Mouse (Mus musculus) hindbrain, embryonic 15.5 days (tissue): ENCODE results near the gene Cfap43. TPM values are rescaled to one million over a fixed set of nuclear protein-coding genes. Genes with fewer than 3 reads are reported as not detected.

Experiments used
- ATAC-seq: fragments of 200-750 bp; cut with Nextera tagmentation; 2 replicates; pipeline ENCODE4 v1.8.0; 2017; ENCODE audit warnings: low read depth, moderate number of reproducible peaks, moderate TSS enrichment; ENCODE audit not compliant: low FRiP score
- H3K27ac ChIP-seq: fragments of 300-500 bp; sonication (generic); replicated peaks from 2 replicates; pipeline ENCODE4 v1.5.1; 2015; ENCODE audit warnings: mild to moderate bottlenecking, inconsistent platforms
- H3K27me3 ChIP-seq: fragments of 300-500 bp; sonication (generic); 2 replicates; pipeline ENCODE4 v1.6.1; 2015; ENCODE audit warnings: control low read depth, inconsistent platforms
- H3K36me3 ChIP-seq: fragments of 300-500 bp; sonication (generic); 2 replicates; pipeline ENCODE4 v1.6.1; 2015; ENCODE audit warnings: control low read depth, inconsistent platforms
- H3K4me1 ChIP-seq: fragments of 300-500 bp; sonication (generic); replicated peaks from 2 replicates; pipeline ENCODE4 v1.6.1; 2015; ENCODE audit warnings: control low read depth, inconsistent platforms
- H3K4me2 ChIP-seq: fragments of 300-500 bp; sonication (generic); 2 replicates; pipeline ENCODE4 v1.6.1; 2015; ENCODE audit warnings: moderate library complexity, mild to moderate bottlenecking, inconsistent platforms
- H3K4me3 ChIP-seq: fragments of 300-500 bp; sonication (generic); 2 replicates; pipeline ENCODE4 v1.5.1; 2015; ENCODE audit warnings: mild to moderate bottlenecking, inconsistent platforms
- H3K9ac ChIP-seq: fragments of 300-500 bp; sonication (generic); 2 replicates; pipeline ENCODE4 v1.6.1; 2015; ENCODE audit warnings: inconsistent platforms
- H3K9me3 ChIP-seq: fragments of 300-500 bp; sonication (generic); 2 replicates; pipeline ENCODE4 v1.6.1; 2016; ENCODE audit warnings: control low read depth, inconsistent platforms
- WGBS: fragments of 180-500 bp; shearing (Covaris S2); methylation state at CpG from one replicate; pipeline ENCODE4 v1.1.7; 2015; 5-methylcytosine and 5-hydroxymethylcytosine counted together
- polyA plus RNA-seq: library from polyadenylated mRNA; unstranded; fragments of >200 nt; fragmentation: Nextera tagmentation; extraction: Ambion mirVana; gene quantifications from 2 replicates; pipeline ENCODE4 v1.2.1, GENCODE M21; 2015

Cfap43 gene
- polyA plus RNA-seq, 1 experiment from 2014 or later: 2.3 TPM

DNA sequence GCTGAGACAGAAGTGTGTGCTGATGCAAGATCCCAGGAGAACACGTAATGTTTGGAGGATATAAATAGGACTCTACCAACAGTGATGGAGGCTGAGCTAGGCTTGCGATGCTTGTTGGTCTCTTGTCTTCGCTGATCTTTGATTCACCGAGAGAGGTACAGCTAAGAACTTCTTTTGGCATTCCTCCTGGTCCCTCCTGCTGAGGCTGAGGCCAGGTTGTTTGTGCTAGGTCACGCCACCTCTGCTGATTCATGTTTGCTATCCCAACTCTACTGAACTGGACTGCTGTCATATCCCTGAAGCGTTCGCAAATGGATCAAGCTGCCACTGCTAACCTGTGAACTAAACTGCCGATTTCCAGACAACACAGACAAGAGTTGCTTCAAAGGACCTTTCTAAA is 15.1 kb upstream of the Cfap43 start:
- Histone ChIP-seq H3K4me2 (no peak overlapping the region), H3K27me3 (no peaks in the 10 kb centered on the region), H3K27ac (no peak overlapping the region), H3K9ac (no peak overlapping the region), H3K9me3 (no peaks in the 10 kb centered on the region), H3K4me1 (peaks cover 6% of the 10 kb centered on the region), H3K4me3 (no peak overlapping the region), H3K36me3 (no peaks in the 10 kb centered on the region)
- 96% methylated on average over 8 of the region's 8 CpGs for WGBS
- ATAC-seq: no peak

DNA sequence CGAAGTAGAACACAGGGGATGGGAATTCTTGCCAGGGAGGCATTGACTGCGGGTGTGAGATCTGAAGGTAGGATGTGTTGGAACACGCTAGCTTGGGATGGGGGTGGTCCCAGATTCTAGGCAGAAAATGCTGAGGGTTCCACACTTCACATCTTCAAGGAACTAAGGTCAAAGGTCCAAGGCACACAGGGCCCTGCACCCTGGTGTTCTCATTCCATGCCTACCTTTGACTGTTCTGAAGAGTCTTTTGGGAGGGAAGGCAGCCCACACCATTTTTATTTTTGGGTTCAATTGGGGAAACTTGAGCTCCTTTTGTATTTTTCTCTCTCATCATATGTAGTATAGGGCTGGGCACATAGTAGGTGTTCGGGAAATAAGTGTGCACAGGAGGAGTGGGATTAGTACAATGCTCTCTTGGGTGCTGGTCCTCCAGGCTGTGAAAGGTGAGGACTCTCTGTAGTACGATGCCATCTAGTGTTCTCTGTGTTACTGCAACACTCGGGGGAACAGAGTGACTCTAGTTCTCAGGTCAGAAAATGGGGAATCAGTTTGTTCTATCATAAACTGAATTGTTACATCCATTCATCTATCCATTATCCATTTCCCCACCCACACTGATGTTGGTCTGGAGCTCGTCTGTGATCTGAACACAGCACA is 13.0 kb upstream of the Cfap43 start:
- Histone ChIP-seq H3K9ac (no peak overlapping the region), H3K27me3 (no peaks in the 10 kb centered on the region), H3K36me3 (no peaks in the 10 kb centered on the region), H3K4me1 (no peaks in the 10 kb centered on the region; the same call in 1 of the 2 replicates), H3K4me2 (no peak overlapping the region), H3K4me3 (no peak overlapping the region), H3K9me3 (no peaks in the 10 kb centered on the region), H3K27ac (no peak overlapping the region)
- peak; percentile 72 for ATAC-seq
- 43% methylated on average over 7 of the region's 7 CpGs for WGBS

DNA sequence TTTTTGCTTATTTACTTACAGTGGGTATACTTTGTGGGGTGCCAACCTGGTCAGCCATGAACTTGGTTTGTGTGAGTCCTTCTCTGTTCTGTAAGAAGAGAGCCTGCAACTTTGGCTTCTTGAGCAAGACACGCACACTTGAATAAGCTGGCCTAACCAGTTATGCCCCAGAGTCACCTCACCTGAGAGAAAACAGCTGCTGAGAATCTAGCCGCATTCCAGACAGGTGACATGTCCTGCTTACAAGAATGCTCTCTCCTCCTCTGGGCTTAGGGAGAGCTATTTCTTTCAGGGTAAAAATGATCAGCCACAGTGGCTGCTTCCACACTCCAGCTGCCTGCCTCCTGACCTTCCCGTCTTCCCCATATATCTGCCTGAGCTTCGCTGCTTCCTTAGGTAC is 10.0 kb upstream of the Cfap43 start:
- 74% methylated on average over 4 of the region's 4 CpGs for WGBS
- no peaks in the 10 kb centered on the region for H3K9me3 ChIP-seq
- no peak overlapping the region for H3K4me3 ChIP-seq
- no peak overlapping the region for H3K4me2 ChIP-seq
- no peaks in the 10 kb centered on the region for H3K4me1 ChIP-seq
- no peaks in the 10 kb centered on the region for H3K36me3 ChIP-seq
- H3K27me3 ChIP-seq: no peaks in the 10 kb centered on the region
- H3K9ac ChIP-seq: no peak overlapping the region
- no peak for ATAC-seq
- no peak overlapping the region for H3K27ac ChIP-seq

DNA sequence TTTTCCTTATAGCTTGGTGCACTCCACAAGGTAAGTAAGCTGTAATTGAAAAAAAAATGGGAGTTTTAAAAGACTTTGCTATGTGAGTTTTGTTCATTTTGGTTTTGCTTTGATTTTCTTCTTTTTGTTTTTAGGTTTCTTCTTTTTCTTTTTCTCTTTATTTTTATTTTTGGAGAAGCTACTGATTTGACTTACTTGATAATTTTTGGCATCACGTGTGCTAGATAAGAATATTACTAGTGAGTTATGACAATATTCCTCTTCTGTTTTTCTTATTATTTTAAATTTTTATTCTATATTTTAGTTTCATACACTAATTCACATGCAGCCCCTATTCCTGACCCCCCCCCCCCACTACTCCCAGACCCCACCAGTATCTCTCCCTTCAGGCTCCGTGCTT is 7.9 kb upstream of the Cfap43 start:
- Histone ChIP-seq H3K4me2 (no peak overlapping the region), H3K36me3 (no peaks in the 10 kb centered on the region), H3K9me3 (no peaks in the 10 kb centered on the region), H3K27me3 (no peaks in the 10 kb centered on the region), H3K4me1 (no peaks in the 10 kb centered on the region), H3K27ac (no peak overlapping the region), H3K4me3 (no peak overlapping the region), H3K9ac (no peak overlapping the region)
- no peak for ATAC-seq
- WGBS: 88% methylated on average over 2 of the region's 2 CpGs

DNA sequence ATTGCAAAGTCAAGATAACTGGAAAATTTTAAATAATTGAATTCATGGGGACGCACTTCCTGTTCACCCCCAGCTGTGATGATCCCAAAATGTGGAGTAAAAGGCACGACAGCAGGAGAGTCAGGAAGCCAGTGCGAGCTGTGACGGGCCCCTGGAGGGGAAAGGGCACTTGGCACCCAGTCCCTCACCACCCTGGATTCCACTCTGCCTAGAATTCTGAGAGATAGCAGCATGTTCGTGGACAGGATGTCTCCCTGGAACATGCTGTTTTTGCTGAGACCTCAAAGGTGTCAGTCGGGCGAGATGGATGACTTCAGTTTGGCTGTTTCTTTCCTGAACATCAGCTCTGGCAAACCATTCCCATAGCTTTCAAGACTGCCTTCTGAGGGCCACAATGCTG is 6.7 kb upstream of the Cfap43 start:
- Histone ChIP-seq H3K36me3 (no peaks in the 10 kb centered on the region), H3K27ac (no peak overlapping the region), H3K9me3 (no peaks in the 10 kb centered on the region), H3K4me3 (no peak overlapping the region), H3K27me3 (no peaks in the 10 kb centered on the region), H3K4me1 (no peaks in the 10 kb centered on the region), H3K4me2 (no peak overlapping the region), H3K9ac (no peak overlapping the region)
- 78% methylated on average over 7 of the region's 7 CpGs for WGBS
- ATAC-seq: no peak

DNA sequence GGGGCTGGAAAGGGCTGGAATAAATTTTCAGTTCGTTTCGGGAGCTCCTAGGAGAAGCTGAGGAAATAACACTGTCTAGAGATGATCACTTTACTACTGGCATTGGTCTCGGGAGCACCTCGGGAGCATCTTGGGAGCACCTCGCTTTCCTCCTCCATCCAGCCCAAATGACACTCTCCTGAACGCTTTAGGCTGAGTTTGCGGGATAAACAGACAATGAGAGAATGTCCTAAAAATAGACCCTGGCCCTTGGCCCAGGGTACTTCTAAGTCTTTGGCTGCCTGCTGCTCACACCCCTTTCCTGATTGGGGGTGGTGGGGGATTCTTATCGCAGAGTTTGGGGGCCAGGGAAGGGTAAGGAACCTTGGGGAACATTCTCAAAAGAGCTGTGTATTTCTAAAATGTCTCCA is 884 bp upstream of the Cfap43 start:
- no peaks in the 10 kb centered on the region for H3K27me3 ChIP-seq
- peak overlapping the region; percentile 77 for H3K4me3 ChIP-seq
- H3K4me2 ChIP-seq: peak overlapping the region; percentile 86
- no peaks in the 10 kb centered on the region for H3K9me3 ChIP-seq
- WGBS: 8% methylated on average over 8 of the region's 8 CpGs
- no peak for ATAC-seq
- no peak overlapping the region for H3K9ac ChIP-seq
- peaks cover 24% of the 10 kb centered on the region for H3K4me1 ChIP-seq
- H3K27ac ChIP-seq: 0 out of 2 replicates have a peak overlapping the region, but pooled peaks have one; percentile 79
- H3K36me3 ChIP-seq: no peaks in the 10 kb centered on the region

DNA sequence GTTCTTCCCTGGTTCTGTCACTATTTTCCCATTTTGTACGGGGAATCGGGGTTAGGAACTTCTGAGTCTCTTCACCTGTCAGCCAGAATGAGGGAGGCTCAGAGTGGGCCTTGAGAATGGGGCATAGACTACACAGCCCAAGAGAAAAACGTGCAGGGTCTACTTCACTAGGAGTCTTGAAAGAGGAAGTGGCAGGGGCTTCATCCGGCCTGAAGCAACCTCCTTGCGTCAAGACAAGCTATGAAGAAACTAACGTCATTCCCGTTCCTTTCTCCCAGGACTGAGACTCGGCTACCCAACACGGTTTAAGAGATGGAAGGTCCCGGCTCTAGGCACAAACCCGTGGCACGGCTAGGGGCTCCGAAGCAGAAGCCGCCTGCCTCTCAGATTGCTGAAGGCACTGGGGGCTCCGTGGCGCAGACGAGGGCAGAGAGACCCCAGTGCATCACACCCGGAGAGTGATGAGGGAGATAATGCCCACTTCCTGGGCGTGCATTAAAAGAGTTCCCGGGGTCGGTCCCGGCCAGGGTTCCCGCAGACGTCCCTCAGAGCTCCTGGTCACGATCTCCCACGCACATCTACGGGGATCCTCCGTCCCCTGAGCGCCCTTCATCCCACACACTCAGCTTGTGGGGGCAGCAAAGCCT is 509 bp downstream of the Cfap43 start:
- Histone ChIP-seq H3K9me3 (no peaks in the 10 kb centered on the region), H3K27ac (peak overlapping the region; percentile 79), H3K27me3 (no peaks in the 10 kb centered on the region), H3K4me2 (peak overlapping the region; percentile 86), H3K4me3 (peak overlapping the region; percentile 77), H3K9ac (peak overlapping the region; percentile 63), H3K4me1 (peaks cover 24% of the 10 kb centered on the region), H3K36me3 (no peaks in the 10 kb centered on the region)
- WGBS: under 1% methylated on average over 29 of the region's 29 CpGs
- peak; percentile 59 for ATAC-seq

DNA sequence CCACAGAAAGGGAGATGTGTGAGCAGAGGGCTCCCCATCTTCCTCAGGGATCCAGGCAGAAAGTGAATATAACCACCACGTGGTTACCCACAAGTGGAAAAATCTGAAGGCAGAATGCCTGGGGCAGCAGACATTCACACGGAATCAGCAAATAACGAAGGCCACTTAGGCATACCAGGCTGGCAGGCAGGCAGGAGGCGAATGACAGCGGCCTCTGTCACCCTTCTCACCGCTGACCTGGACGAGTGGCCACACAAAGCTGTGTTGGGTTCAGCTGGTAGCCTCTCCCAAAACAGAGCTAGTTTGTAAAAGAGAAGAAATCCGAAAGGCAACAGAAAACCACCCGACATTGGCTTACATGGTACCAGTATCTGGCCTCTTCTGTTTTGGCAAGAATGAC is 1.1 kb downstream of the Cfap43 start:
- 15% methylated on average over 9 of the region's 9 CpGs for WGBS
- no peak for ATAC-seq
- 0 out of 2 replicates have a peak overlapping the region, but pooled peaks have one; percentile 1 for H3K9ac ChIP-seq

DNA sequence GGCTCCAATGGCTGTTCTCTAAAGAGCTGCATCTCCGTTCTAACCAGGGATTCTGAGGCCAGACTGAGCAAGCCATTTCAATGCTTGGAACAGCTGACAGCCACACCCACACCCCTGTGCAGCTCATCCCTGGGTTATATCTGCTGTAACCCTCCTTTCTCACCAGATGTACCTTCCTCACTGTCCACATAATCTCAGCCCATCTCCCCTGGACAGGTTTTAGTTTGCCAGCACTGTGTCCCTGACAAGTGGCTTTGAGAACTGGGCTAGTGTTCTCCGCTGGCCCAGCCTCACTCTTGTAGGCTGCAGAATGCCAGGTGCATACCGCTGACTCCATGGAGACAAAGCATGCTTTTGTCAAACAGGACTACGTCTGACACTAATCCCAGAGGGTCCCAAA is 1.7 kb downstream of the Cfap43 start:
- Histone ChIP-seq H3K4me1 (peaks cover 24% of the 10 kb centered on the region), H3K4me2 (peak overlapping the region; percentile 86), H3K27me3 (no peaks in the 10 kb centered on the region), H3K27ac (no peak overlapping the region), H3K9me3 (no peaks in the 10 kb centered on the region), H3K9ac (0 out of 2 replicates have a peak overlapping the region, but pooled peaks have one; percentile 1), H3K36me3 (no peaks in the 10 kb centered on the region), H3K4me3 (no peak overlapping the region)
- WGBS: 16% methylated on average over 4 of the region's 4 CpGs
- ATAC-seq: no peak

More for the DNA sequence above, 1.1 kb downstream of the Cfap43 start:
- Histone ChIP-seq H3K27ac (no peak overlapping the region), H3K4me2 (peak overlapping the region; percentile 86), H3K36me3 (no peaks in the 10 kb centered on the region), H3K4me1 (peaks cover 24% of the 10 kb centered on the region), H3K4me3 (peak overlapping the region; percentile 77), H3K9me3 (no peaks in the 10 kb centered on the region), H3K27me3 (no peaks in the 10 kb centered on the region)

DNA sequence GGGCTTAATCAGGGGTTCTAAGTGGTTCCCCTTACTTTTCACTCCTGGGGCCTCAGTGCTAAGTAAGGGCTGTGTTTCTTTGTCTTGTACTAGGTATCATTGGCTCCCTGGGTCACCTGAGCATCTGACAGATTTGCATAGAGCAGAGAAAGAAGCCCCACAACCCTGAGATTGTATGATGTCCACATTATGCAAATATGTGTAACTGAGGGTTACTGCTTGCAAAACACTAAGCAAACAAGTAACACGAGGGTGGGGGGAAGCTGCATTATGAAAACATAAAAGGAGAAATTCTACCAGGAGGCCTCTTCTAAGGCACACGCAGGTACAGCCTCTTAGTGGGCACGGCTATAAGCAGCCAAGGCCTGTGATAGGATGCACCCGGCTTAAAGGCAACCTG is 3.8 kb downstream of the Cfap43 start:
- WGBS: 79% methylated on average over 4 of the region's 4 CpGs
- ATAC-seq: no peak
- no peak overlapping the region for H3K4me3 ChIP-seq

DNA sequence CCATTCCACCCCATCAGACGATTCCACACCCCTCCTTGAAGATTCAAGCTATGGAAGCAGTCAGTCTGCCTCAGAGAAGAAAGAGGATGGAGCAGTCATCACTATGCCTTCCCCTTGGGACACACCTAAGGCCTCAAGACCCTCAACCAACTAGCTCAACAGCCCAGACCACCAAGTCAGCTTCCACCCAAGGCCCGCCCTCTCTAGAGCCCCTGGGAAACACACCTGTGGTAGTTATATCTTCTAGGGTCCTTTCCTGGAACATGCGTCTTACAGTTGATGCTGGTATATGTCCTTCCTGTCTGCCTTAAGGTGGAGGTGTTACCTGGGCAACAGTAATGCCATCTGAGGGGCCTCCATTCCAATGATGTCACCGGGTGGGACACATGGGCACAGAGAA is 4.9 kb downstream of the Cfap43 start:
- Histone ChIP-seq H3K4me1 (peaks cover 32% of the 10 kb centered on the region), H3K4me2 (no peak overlapping the region), H3K4me3 (no peak overlapping the region), H3K9me3 (no peaks in the 10 kb centered on the region), H3K9ac (no peak overlapping the region), H3K27ac (no peak overlapping the region), H3K36me3 (no peaks in the 10 kb centered on the region), H3K27me3 (no peaks in the 10 kb centered on the region)
- ATAC-seq: no peak
- WGBS: 94% methylated on average over 4 of the region's 4 CpGs

More for the DNA sequence above, 3.8 kb downstream of the Cfap43 start:
- Histone ChIP-seq H3K36me3 (no peaks in the 10 kb centered on the region), H3K27me3 (no peaks in the 10 kb centered on the region), H3K9ac (no peak overlapping the region), H3K27ac (no peak overlapping the region), H3K4me1 (peaks cover 29% of the 10 kb centered on the region), H3K9me3 (no peaks in the 10 kb centered on the region), H3K4me2 (no peak overlapping the region)

DNA sequence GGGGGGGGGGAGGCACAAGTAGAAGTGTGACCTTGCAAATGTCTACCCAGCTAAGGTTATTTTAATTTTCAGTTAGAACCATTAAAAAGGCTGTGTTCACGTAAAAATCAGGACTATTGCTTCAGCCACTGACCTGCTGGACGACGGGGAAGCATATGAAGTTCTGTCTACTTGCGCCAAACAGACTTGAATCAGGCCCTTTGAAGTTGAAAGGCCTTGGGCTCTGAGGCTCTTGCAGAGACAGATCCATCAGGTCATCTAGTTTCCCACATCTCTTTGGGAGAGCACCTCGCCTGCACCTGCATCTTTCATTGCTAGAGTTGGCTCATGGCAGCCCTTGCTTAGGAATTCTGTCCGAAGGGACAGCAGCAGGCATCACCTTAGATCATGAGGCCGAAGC is 5.7 kb downstream of the Cfap43 start:
- no peaks in the 10 kb centered on the region for H3K9me3 ChIP-seq
- no peak overlapping the region for H3K27ac ChIP-seq
- no peaks in the 10 kb centered on the region for H3K27me3 ChIP-seq
- 94% methylated on average over 7 of the region's 7 CpGs for WGBS
- no peak overlapping the region for H3K9ac ChIP-seq
- H3K4me2 ChIP-seq: no peak overlapping the region
- H3K36me3 ChIP-seq: no peaks in the 10 kb centered on the region
- no peak overlapping the region for H3K4me3 ChIP-seq
- peaks cover 38% of the 10 kb centered on the region for H3K4me1 ChIP-seq
- no peak for ATAC-seq
